Mouse (Mus musculus): ENCODE measurements around the gene BC107364. TPM values are rescaled to one million over a fixed set of nuclear protein-coding genes. Genes with fewer than 3 reads are reported as not detected.
"Not testable (repeated sequence)": the region's sequence is repeated elsewhere in the genome, so short reads cannot be mapped to it uniquely, and the experiment has no call there.

Gene BC107364
- polyA plus RNA-seq, 1 experiment from 2014 or later = 0.14 TPM

- not testable (repeated sequence) for H3K4me2 ChIP-seq (replicated peaks); H3K36me3 ChIP-seq; H3K4me1 ChIP-seq (replicated peaks); H3K9me3 ChIP-seq; ATAC-seq; H3K9ac ChIP-seq; H3K4me3 ChIP-seq (replicated peaks); H3K27me3 ChIP-seq (replicated peaks); H3K27ac ChIP-seq
- 55% methylated on average over 7 of the region's 7 CpGs for WGBS
Observed at GRCm38 (mm10) chr3:96483044-96483443, 30.9 kb upstream of the BC107364 start.

GRCm38 (mm10) chr3:96482451-96482850, 30.3 kb upstream of the BC107364 start:
- Histone ChIP-seq H3K9me3 (no peaks in the 10 kb centered on the region), H3K27me3 (replicated peaks) (no peaks in the 10 kb centered on the region), H3K27ac (no peak overlapping the region), H3K36me3 (no peaks in the 10 kb centered on the region), H3K9ac (no peak overlapping the region), H3K4me1 (replicated peaks) (no peaks in the 10 kb centered on the region), H3K4me2 (replicated peaks) (no peak overlapping the region), H3K4me3 (replicated peaks) (no peak overlapping the region)
- 86% methylated on average over 13 of the region's 13 CpGs for whole genome bisulfite sequencing
- no peak for ATAC-seq

GRCm38 (mm10) chr3:96481856-96482255, 29.8 kb upstream of the BC107364 start:
- no peak overlapping the region for H3K27ac ChIP-seq
- no peaks in the 10 kb centered on the region for H3K9me3 ChIP-seq
- no peak overlapping the region for H3K4me2 ChIP-seq (replicated peaks)
- no peak overlapping the region for H3K4me3 ChIP-seq (replicated peaks)
- no peaks in the 10 kb centered on the region for H3K27me3 ChIP-seq (replicated peaks)
- H3K4me1 ChIP-seq (replicated peaks) = no peaks in the 10 kb centered on the region
- H3K9ac ChIP-seq = no peak overlapping the region
- H3K36me3 ChIP-seq = no peaks in the 10 kb centered on the region
- no peak for ATAC-seq
- 84% methylated on average over 3 of the region's 3 CpGs for WGBS

DNA sequence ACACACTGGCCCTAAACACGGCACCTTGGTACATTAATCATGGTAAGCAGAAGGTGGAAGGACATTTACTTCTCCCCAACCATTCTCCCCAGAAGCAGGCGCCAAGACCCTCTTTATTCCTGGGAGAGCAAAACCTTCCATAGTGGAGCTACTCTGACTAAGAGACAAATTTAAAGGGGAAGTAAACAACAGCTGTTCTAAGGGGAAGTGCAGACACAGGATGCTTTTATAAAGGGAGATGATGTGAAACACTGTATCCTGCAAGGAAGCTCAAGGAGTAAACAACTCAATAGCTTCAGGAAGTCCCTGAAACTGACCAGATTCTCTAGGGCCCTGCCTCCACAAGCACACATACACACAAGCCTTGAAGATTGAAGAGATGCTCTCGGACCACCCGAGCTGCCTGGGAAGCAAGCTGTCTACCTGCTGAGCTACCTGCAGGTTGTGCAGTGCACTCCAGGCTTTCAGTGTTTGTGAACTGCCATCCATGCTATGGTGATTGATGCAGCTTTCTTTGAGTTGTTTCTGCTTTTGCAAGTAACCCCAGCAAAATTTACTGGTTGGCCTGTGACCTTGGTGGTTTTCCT, 28.7 kb upstream of the BC107364 start:
- WGBS = 77% methylated on average over 4 of the region's 4 CpGs
- Histone ChIP-seq H3K4me1 (replicated peaks) (no peaks in the 10 kb centered on the region), H3K27ac (no peak overlapping the region), H3K27me3 (replicated peaks) (peaks cover 8% of the 10 kb centered on the region), H3K4me3 (replicated peaks) (no peak overlapping the region), H3K36me3 (no peaks in the 10 kb centered on the region), H3K9ac (no peak overlapping the region), H3K9me3 (no peaks in the 10 kb centered on the region), H3K4me2 (replicated peaks) (no peak overlapping the region)
- ATAC-seq = no peak

DNA sequence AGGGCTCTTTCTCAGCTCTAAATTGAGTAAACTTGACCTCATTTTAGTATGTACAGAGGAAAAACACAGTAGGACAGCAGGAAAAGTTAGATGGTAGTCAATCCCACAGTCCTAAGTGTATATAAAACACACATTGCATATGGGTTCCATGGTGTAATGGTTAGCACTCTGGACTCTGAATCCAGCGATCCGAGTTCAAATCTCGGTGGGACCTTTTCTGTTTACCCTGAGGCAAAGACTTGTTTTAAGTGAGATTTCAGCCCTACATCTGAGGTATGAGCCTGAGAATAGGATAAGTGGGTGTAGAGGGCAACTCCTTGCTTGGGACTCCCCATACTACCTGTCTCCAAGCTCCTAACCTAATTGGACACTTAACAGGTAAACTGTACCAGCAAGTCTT, 27.1 kb upstream of the BC107364 start:
- no peak overlapping the region for H3K4me3 ChIP-seq (replicated peaks)
- H3K36me3 ChIP-seq = no peaks in the 10 kb centered on the region
- peak; percentile 41; the same call in 1 of the 2 replicates for ATAC-seq
- no peaks in the 10 kb centered on the region for H3K9me3 ChIP-seq
- peaks cover 5% of the 10 kb centered on the region for H3K4me1 ChIP-seq (replicated peaks)
- H3K27me3 ChIP-seq (replicated peaks) = peaks cover 20% of the 10 kb centered on the region
- H3K4me2 ChIP-seq (replicated peaks) = no peak overlapping the region
- no peak overlapping the region for H3K9ac ChIP-seq
- no peak overlapping the region for H3K27ac ChIP-seq
- 26% methylated on average over 3 of the region's 3 CpGs for WGBS

DNA sequence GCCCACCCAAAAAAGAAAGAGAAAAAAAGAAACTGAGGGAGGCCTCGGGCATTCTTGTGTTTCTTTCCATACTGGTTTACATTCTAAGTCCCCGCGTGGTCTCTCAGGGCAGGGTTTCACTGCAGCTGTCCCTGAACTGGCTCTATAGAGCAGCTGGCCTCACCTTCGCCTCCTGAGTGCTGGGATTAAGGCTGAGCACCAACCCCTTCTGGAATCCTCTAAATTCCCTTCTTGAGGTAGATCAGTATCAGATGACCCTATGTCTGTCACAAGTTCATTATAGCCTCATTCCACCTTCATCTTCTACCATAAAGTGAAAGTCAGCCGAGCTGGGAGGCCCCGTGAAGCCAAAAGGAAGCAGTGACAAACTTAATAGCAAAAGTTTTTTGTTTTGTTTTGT, 25.5 kb upstream of the BC107364 start:
- WGBS = 60% methylated on average over 6 of the region's 6 CpGs
- Histone ChIP-seq H3K4me3 (replicated peaks) (no peak overlapping the region), H3K9ac (no peak overlapping the region), H3K27ac (no peak overlapping the region), H3K27me3 (replicated peaks) (peaks cover 30% of the 10 kb centered on the region), H3K9me3 (no peaks in the 10 kb centered on the region), H3K36me3 (no peaks in the 10 kb centered on the region), H3K4me2 (replicated peaks) (no peak overlapping the region), H3K4me1 (replicated peaks) (peaks cover 5% of the 10 kb centered on the region)
- ATAC-seq = no peak

DNA sequence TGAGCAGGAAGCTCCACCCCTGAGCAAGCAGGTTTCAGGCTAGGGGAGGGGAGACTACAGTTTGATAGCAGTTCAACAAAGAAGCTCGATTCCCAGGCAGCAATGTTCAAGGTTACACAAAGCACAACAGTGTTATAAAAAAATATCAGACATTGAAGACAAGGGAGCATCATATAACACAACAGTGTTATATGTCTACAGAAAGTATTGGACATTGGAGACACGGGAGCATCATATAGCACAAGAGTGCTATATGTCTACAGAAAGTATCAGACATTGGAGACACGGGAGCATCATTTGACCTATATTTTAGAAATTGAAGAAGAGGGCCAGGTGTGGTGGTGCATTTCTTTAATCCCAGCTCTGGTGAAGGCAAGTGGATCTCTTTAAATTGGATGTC, 25.0 kb upstream of the BC107364 start:
- H3K9me3 ChIP-seq = no peaks in the 10 kb centered on the region
- H3K27ac ChIP-seq = no peak overlapping the region
- H3K4me3 ChIP-seq (replicated peaks) = no peak overlapping the region
- H3K27me3 ChIP-seq (replicated peaks) = peaks cover 31% of the 10 kb centered on the region
- no peaks in the 10 kb centered on the region for H3K36me3 ChIP-seq
- peak; percentile 48 for ATAC-seq
- H3K9ac ChIP-seq = no peak overlapping the region
- peaks cover 5% of the 10 kb centered on the region for H3K4me1 ChIP-seq (replicated peaks)
- no peak overlapping the region for H3K4me2 ChIP-seq (replicated peaks)
- 42% methylated on average over 3 of the region's 3 CpGs for WGBS

DNA sequence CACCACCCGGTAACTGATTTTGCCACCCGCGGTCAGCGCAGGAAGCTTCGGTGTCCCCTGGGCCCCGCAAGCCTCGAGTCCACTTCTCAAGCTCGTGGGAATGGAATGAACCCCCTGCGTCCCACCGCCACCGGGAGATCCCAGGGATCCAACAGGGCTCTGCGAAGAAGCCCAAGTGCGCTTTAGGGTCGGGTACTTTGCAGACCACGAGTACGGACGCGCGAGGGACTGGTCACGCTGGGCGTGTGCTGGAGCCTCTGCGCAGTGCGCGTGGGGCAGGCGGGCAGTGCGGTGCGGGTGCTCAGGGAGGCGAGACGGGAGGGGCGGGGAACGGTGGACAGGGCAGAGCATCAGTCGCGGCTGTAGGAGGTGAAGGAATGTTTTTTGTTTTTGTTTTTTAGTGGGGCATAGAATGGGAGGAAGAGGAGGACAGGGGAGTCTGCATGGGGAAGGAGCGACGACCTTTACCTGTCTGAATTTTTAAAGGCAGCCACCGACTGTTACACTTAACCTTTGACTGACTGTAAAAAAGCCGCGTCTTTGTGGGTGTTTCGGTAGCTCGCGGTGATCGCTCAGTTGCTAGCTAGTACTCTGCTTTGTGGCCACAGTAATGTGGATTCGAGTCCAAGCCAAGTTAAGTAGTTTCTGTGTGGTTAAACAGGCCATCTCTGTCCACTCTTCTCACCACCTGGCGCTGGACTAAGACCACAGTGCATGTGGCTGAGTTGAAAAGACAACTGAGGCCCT, 23.0 kb upstream of the BC107364 start:
- H3K9me3 ChIP-seq = no peaks in the 10 kb centered on the region
- H3K36me3 ChIP-seq = no peaks in the 10 kb centered on the region
- no peak overlapping the region for H3K27ac ChIP-seq
- peaks cover 5% of the 10 kb centered on the region for H3K4me1 ChIP-seq (replicated peaks)
- 3% methylated on average over 44 of the region's 44 CpGs for WGBS
- H3K9ac ChIP-seq = peak overlapping the region; percentile 32
- H3K4me3 ChIP-seq (replicated peaks) = peak overlapping the region; percentile 33
- peak overlapping the region; percentile 85 for H3K4me2 ChIP-seq (replicated peaks)
- peaks cover 31% of the 10 kb centered on the region for H3K27me3 ChIP-seq (replicated peaks)
- ATAC-seq = no peak

DNA sequence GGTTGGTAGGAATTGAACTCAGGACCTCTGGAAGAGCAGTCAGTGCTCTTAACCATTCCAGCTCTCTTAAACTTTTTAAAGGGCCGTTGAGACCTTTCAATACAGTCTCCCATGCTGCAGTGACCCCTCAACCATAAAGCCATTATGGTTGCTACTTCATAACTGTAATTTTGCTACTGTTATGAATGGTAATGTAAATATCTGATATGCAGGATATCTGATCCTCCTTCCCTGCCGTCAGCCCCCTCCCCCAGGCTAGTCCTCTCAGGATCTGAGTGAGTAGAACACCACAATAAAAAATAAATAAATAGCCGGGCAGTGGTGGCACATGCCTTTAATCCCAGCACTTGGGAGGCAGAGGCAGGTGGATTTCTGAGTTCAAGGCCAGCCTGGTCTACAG, 21.4 kb upstream of the BC107364 start:
- not testable (repeated sequence) for H3K4me2 ChIP-seq (replicated peaks); H3K27ac ChIP-seq; H3K4me3 ChIP-seq (replicated peaks); H3K36me3 ChIP-seq; H3K4me1 ChIP-seq (replicated peaks); H3K9ac ChIP-seq; ATAC-seq; H3K9me3 ChIP-seq
- 67% methylated on average over 3 of the region's 3 CpGs for WGBS
- peaks cover 35% of the 10 kb centered on the region for H3K27me3 ChIP-seq (replicated peaks)

- no peaks in the 10 kb centered on the region for H3K36me3 ChIP-seq
- H3K9me3 ChIP-seq = no peaks in the 10 kb centered on the region
- H3K27ac ChIP-seq = no peak overlapping the region
- no peak for ATAC-seq
- H3K4me1 ChIP-seq (replicated peaks) = peaks cover 5% of the 10 kb centered on the region
- WGBS = 89% methylated on average over 5 of the region's 5 CpGs
- no peak overlapping the region for H3K4me2 ChIP-seq (replicated peaks)
- no peak overlapping the region for H3K9ac ChIP-seq
- H3K27me3 ChIP-seq (replicated peaks) = peaks cover 35% of the 10 kb centered on the region
- no peak overlapping the region for H3K4me3 ChIP-seq (replicated peaks)
Observed at GRCm38 (mm10) chr3:96472066-96472465, 20.0 kb upstream of the BC107364 start.

DNA sequence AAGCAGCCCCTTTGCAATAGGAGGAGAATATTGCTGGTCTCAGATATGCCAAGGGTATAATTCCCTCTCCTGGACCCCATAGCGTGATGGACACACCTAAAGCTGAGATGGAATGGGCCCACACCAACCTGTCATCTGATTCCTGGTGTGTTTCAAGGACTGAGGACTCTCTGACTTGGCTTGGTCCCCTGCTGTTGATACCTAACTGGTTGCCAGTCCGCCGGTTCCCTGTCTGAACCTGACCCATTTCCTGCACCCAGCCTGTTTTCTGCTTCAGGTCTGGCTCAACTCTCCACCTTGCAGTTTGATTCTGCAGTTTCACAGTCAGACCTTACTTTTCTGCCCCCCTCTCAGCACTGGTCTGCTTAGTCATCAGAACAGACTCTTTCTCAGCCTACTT, 17.5 kb upstream of the BC107364 start:
- Histone ChIP-seq H3K9ac (no peak overlapping the region), H3K4me2 (replicated peaks) (no peak overlapping the region), H3K27me3 (replicated peaks) (peaks cover 18% of the 10 kb centered on the region), H3K9me3 (no peaks in the 10 kb centered on the region), H3K36me3 (no peaks in the 10 kb centered on the region), H3K27ac (no peak overlapping the region), H3K4me3 (replicated peaks) (no peak overlapping the region), H3K4me1 (replicated peaks) (no peaks in the 10 kb centered on the region)
- ATAC-seq = no peak
- WGBS = 80% methylated on average over 3 of the region's 3 CpGs

- H3K4me3 ChIP-seq (replicated peaks) = not testable (repeated sequence)
Observed at GRCm38 (mm10) chr3:96468335-96468734, 16.2 kb upstream of the BC107364 start.

GRCm38 (mm10) chr3:96467641-96468040, 15.5 kb upstream of the BC107364 start:
- H3K27me3 ChIP-seq (replicated peaks) = peaks cover 11% of the 10 kb centered on the region; the same call in 1 of the 2 replicates

More at GRCm38 (mm10) chr3:96468335-96468734, 16.2 kb upstream of the BC107364 start:
- not testable (repeated sequence) for H3K36me3 ChIP-seq; H3K27ac ChIP-seq; H3K4me2 ChIP-seq (replicated peaks); H3K4me1 ChIP-seq (replicated peaks); H3K9me3 ChIP-seq; H3K9ac ChIP-seq; ATAC-seq
- peaks cover 13% of the 10 kb centered on the region; the same call in 1 of the 2 replicates for H3K27me3 ChIP-seq (replicated peaks)
- 87% methylated on average over 3 of the region's 3 CpGs for WGBS

More at GRCm38 (mm10) chr3:96467641-96468040, 15.5 kb upstream of the BC107364 start:
- no peak overlapping the region for H3K27ac ChIP-seq
- H3K4me2 ChIP-seq (replicated peaks) = no peak overlapping the region
- no peaks in the 10 kb centered on the region for H3K9me3 ChIP-seq
- no peaks in the 10 kb centered on the region for H3K4me1 ChIP-seq (replicated peaks)
- no peak for ATAC-seq
- 87% methylated on average over 8 of the region's 8 CpGs for WGBS
- H3K36me3 ChIP-seq = no peaks in the 10 kb centered on the region
- no peak overlapping the region for H3K4me3 ChIP-seq (replicated peaks)
- no peak overlapping the region for H3K9ac ChIP-seq
